Mouse (Mus musculus) urinary bladder, postnatal 0 days (tissue): ENCODE data around the gene Elmo3. TPM values are rescaled to one million over a fixed set of nuclear protein-coding genes. Genes with fewer than 3 reads are reported as not detected.

Experiments
- microRNA counts: library from miRNA; unstranded; fragments of <30 nt; microRNA quantifications from one replicate; lab custom pipeline; 2016
- microRNA-seq: library from miRNA; unstranded; fragments of <30 nt; microRNA quantifications from one replicate; pipeline ENCODE4, GENCODE M21; 2016
- polyA plus RNA-seq: library from polyadenylated mRNA; unstranded; fragments of >200 nt; fragmentation: Nextera tagmentation; extraction: Ambion mirVana; gene quantifications from 2 replicates; pipeline ENCODE4 v1.2.1, GENCODE M21; 2015

The Elmo3 gene
- polyA plus RNA-seq: 12.4 and 13.3 TPM in 2 replicates

GRCm38 (mm10) chr8:105305211-105306145 is at the start of gene Elmo3:
Gene Elmo3, plus strand, starts transcription at chr8:105305601.

GRCm38 (mm10) chr8:105264024-105264982 is 41.1 kb upstream of the Elmo3 start, which contains the start of the genes Tradd and Fbxl8:
Gene Tradd, minus strand, starts transcription at chr8:105264609.
Gene Fbxl8, plus strand, starts transcription at chr8:105264648.

GRCm38 (mm10) chr8:105269461-105269947 is 35.9 kb upstream of the Elmo3 start, which contains the start of gene Hsf4:
Gene Hsf4, plus strand, starts transcription at chr8:105269801.

GRCm38 (mm10) chr8:105275840-105276239 is 29.6 kb upstream of the Elmo3 start, which contains the start of gene Nol3:
Gene Nol3, plus strand, starts transcription at chr8:105276140.

GRCm38 (mm10) chr8:105289805-105290460 is 15.5 kb upstream of the Elmo3 start, which contains the start of gene 4931428F04Rik:
Gene 4931428F04Rik, minus strand, starts transcription at chr8:105289864.

GRCm38 (mm10) chr8:105295895-105296573 is 9.4 kb upstream of the Elmo3 start, which contains the start of gene Exoc3l:
Gene Exoc3l, minus strand, starts transcription at chr8:105296101.

GRCm38 (mm10) chr8:105297511-105298192 is 7.7 kb upstream of the Elmo3 start, which contains the start of gene E2f4:
Gene E2f4, plus strand, starts transcription at chr8:105297663.

GRCm38 (mm10) chr8:105326141-105326672 is 20.8 kb downstream of the Elmo3 start, which contains the start of the genes Lrrc29 and Tmem208:
Gene Lrrc29, minus strand, starts transcription at chr8:105326278.
Gene Tmem208, plus strand, starts transcription at chr8:105326354.

GRCm38 (mm10) chr8:105347428-105348221 is 42.2 kb downstream of the Elmo3 start, which contains the start of gene Fhod1:
Gene Fhod1, minus strand, starts transcription at chr8:105347953.

GRCm38 (mm10) chr8:105348450-105349095 is 43.2 kb downstream of the Elmo3 start, which contains the start of gene Slc9a5:
Gene Slc9a5, plus strand, starts transcription at chr8:105348843.

MicroRNAs within 50 kb of the gene (microRNA counts, 519-probe panel; counts per million panel counts)
- 2,806 counts per million, percentile 40 among the panel's probes with 10 or more counts for microRNA mmu-miR-328 (lab: Ali Mortazavi, UCI)

Small RNA genes within 50 kb of the gene (microRNA-seq; reads per million reads assigned to microRNA genes)
- not detected for gene Gm27320
- gene Mir328: 259 reads per million, percentile 57 among the genes with 10 or more reads in this experiment

Other genes starting within 250 kb of the Elmo3 start
- gene Ces3b, start 221.8 kb upstream of the Elmo3 start, polyA plus RNA-seq: not detected in 2 replicates
- not detected in 2 replicates for gene Ces4a, start 173.8 kb upstream of the Elmo3 start, polyA plus RNA-seq
- 21.8 and 25.9 TPM in 2 replicates for gene Cbfb, start 134.9 kb upstream of the Elmo3 start, polyA plus RNA-seq
- gene D230025D16Rik, start 80.5 kb upstream of the Elmo3 start, polyA plus RNA-seq: 22.8 and 25.6 TPM in 2 replicates
- 24.2 and 26.3 TPM in 2 replicates for gene B3gnt9, start 50.4 kb upstream of the Elmo3 start, polyA plus RNA-seq
- 29.8 and 30.8 TPM in 2 replicates for gene Tradd, start 41.0 kb upstream of the Elmo3 start, polyA plus RNA-seq
- gene Fbxl8, start 41.0 kb upstream of the Elmo3 start, polyA plus RNA-seq: 5.4 and 5.7 TPM in 2 replicates
- 0.30 and 0.31 TPM in 2 replicates for gene Hsf4, start 35.8 kb upstream of the Elmo3 start, polyA plus RNA-seq
- 1.6 TPM in 2 replicates for gene Nol3, start 29.5 kb upstream of the Elmo3 start, polyA plus RNA-seq
- 1.8 and 2.2 TPM in 2 replicates for gene 4931428F04Rik, start 15.7 kb upstream of the Elmo3 start, polyA plus RNA-seq
- gene Exoc3l, start 9.5 kb upstream of the Elmo3 start, polyA plus RNA-seq: 2.0 and 3.2 TPM in 2 replicates
- gene E2f4, start 7.9 kb upstream of the Elmo3 start, polyA plus RNA-seq: 35.9 and 42.7 TPM in 2 replicates
- 2.3 and 3.2 TPM in 2 replicates for gene Lrrc29, start 20.7 kb downstream of the Elmo3 start, polyA plus RNA-seq
- 79.0 and 90.0 TPM in 2 replicates for gene Tmem208, start 20.8 kb downstream of the Elmo3 start, polyA plus RNA-seq
- 0.85 and 1.1 TPM in 2 replicates for gene Fhod1, start 42.4 kb downstream of the Elmo3 start, polyA plus RNA-seq
- gene Slc9a5, start 43.2 kb downstream of the Elmo3 start, polyA plus RNA-seq: 0.39 and 0.54 TPM in 2 replicates
- 0.48 and 0.92 TPM in 2 replicates for gene Plekhg4, start 67.7 kb downstream of the Elmo3 start, polyA plus RNA-seq
- gene Kctd19, start 107.9 kb downstream of the Elmo3 start, polyA plus RNA-seq: not detected in 2 replicates
- 0.14 and 0.34 TPM in 2 replicates for gene Lrrc36, start 108.0 kb downstream of the Elmo3 start, polyA plus RNA-seq
- 44.9 and 57.8 TPM in 2 replicates for gene Tppp3, start 165.9 kb downstream of the Elmo3 start, polyA plus RNA-seq
- 19.3 and 20.5 TPM in 2 replicates for gene Zdhhc1, start 191.3 kb downstream of the Elmo3 start, polyA plus RNA-seq
- 0.51 and 0.60 TPM in 2 replicates for gene Hsd11b2, start 213.2 kb downstream of the Elmo3 start, polyA plus RNA-seq